Mouse (Mus musculus): Measurements from ENCODE around the gene Ascl3.

GRCm38 (mm10) chr7:109704016-109704377 is 27.5 kb downstream of the Ascl3 start:
- no peak for TF ChIP-seq POLR2A (IDR thresholded peaks at IDR 0.05; ENCODE audit: control insufficient read depth in 1 of 2, insufficient read depth in 1 of 2, low read depth in 1 of 2, low read length in 2 of 2, poor library complexity in 1 of 2)
- no peak for TF ChIP-seq JUND (IDR thresholded peaks at IDR 0.05; ENCODE audit: low read depth, low read length)
- TF ChIP-seq GATA1 (IDR thresholded peaks at IDR 0.05; ENCODE audit: low read depth, low read length) = no peak
- TF ChIP-seq ZMIZ1 (IDR thresholded peaks at IDR 0.05; ENCODE audit: low read depth, low read length) = no peak

Measured in MEL (cell line).